Mouse (Mus musculus): ENCODE results near the gene Cdc42bpa.

Cdc42bpa gene

GRCm38 (mm10) chr1:180176784-180177183, 216.5 kb downstream of the Cdc42bpa start:
- Histone ChIP-seq H3K4me1 (replicated peaks; ENCODE audit: low read depth, low read length) (peaks cover 14% of the 10 kb centered on the region), H3K9me3 (ENCODE audit: low read length) (no peaks in the 10 kb centered on the region), H3K36me3 (ENCODE audit: insufficient read depth, low read length) (peaks cover 20% of the 10 kb centered on the region), H3K27me3 (ENCODE audit: insufficient read depth, low read length) (no peaks in the 10 kb centered on the region), H3K4me3 (replicated peaks; ENCODE audit: low read length) (no peak overlapping the region)
- TF ChIP-seq NANOG (IDR thresholded peaks at IDR 0.05; ENCODE audit: borderline replicate concordance, low read length) (no peak), POU5F1 (IDR thresholded peaks at IDR 0.05; ENCODE audit: borderline replicate concordance, low read length) (no peak), CTCF (conservative IDR thresholded peaks at IDR 0.05; ENCODE audit: low read length) (no peak)

- Histone ChIP-seq H3K4me1 (replicated peaks; ENCODE audit: low read depth, low read length) (peaks cover 22% of the 10 kb centered on the region), H3K36me3 (ENCODE audit: insufficient read depth, low read length) (peaks cover 20% of the 10 kb centered on the region), H3K9me3 (ENCODE audit: low read length) (no peaks in the 10 kb centered on the region), H3K27me3 (ENCODE audit: insufficient read depth, low read length) (no peaks in the 10 kb centered on the region), H3K4me3 (replicated peaks; ENCODE audit: low read length) (no peak overlapping the region)
- no peak for TF ChIP-seq CTCF (conservative IDR thresholded peaks at IDR 0.05; ENCODE audit: low read length)
- no peak for TF ChIP-seq NANOG (IDR thresholded peaks at IDR 0.05; ENCODE audit: borderline replicate concordance, low read length)
- no peak for TF ChIP-seq POU5F1 (IDR thresholded peaks at IDR 0.05; ENCODE audit: borderline replicate concordance, low read length)
Measured at GRCm38 (mm10) chr1:180178340-180178739, 218.1 kb downstream of the Cdc42bpa start.

DNA sequence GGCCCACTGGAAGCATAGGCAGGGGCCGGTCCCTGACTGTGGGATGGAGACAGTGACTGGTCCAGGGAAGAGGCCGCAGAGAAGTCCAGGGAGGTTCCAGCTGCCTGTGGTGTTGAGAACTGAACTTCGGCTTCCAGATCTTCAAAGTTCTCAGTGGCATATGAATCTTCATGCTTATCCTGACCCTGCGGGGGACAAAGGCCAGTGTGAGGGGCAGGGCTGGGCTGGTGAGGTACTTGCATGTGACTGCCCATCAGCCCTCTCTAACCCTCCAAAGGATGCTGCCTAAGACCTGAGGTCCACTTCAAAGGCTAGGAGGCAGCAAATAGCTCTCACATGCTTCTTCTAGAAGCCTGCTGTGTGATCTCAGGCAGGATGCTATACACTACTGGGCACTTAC, 218.8 kb downstream of the Cdc42bpa start:
- Histone ChIP-seq H3K27me3 (ENCODE audit: insufficient read depth, low read length) (no peaks in the 10 kb centered on the region), H3K9me3 (ENCODE audit: low read length) (no peaks in the 10 kb centered on the region), H3K4me3 (replicated peaks; ENCODE audit: low read length) (no peak overlapping the region), H3K4me1 (replicated peaks; ENCODE audit: low read depth, low read length) (peaks cover 22% of the 10 kb centered on the region), H3K36me3 (ENCODE audit: insufficient read depth, low read length) (peaks cover 20% of the 10 kb centered on the region)
- TF ChIP-seq CTCF (conservative IDR thresholded peaks at IDR 0.05; ENCODE audit: low read length), result no peak
- TF ChIP-seq NANOG (IDR thresholded peaks at IDR 0.05; ENCODE audit: borderline replicate concordance, low read length), result no peak
- no peak for TF ChIP-seq POU5F1 (IDR thresholded peaks at IDR 0.05; ENCODE audit: borderline replicate concordance, low read length)

- Histone ChIP-seq H3K4me3 (replicated peaks; ENCODE audit: low read length) (no peak overlapping the region), H3K36me3 (ENCODE audit: insufficient read depth, low read length) (peaks cover 20% of the 10 kb centered on the region), H3K4me1 (replicated peaks; ENCODE audit: low read depth, low read length) (peaks cover 20% of the 10 kb centered on the region), H3K9me3 (ENCODE audit: low read length) (no peaks in the 10 kb centered on the region), H3K27me3 (ENCODE audit: insufficient read depth, low read length) (no peaks in the 10 kb centered on the region)
- TF ChIP-seq POU5F1 (IDR thresholded peaks at IDR 0.05; ENCODE audit: borderline replicate concordance, low read length) (no peak), NANOG (IDR thresholded peaks at IDR 0.05; ENCODE audit: borderline replicate concordance, low read length) (no peak), CTCF (conservative IDR thresholded peaks at IDR 0.05; ENCODE audit: low read length) (no peak)
Measured at GRCm38 (mm10) chr1:180179840-180180239, 219.6 kb downstream of the Cdc42bpa start.

GRCm38 (mm10) chr1:180181304-180181965, 221.2 kb downstream of the Cdc42bpa start:
- H3K27me3 ChIP-seq (ENCODE audit: insufficient read depth, low read length), result no peaks in the 10 kb centered on the region
- no peak for TF ChIP-seq NANOG (IDR thresholded peaks at IDR 0.05; ENCODE audit: borderline replicate concordance, low read length)
- TF ChIP-seq POU5F1 (IDR thresholded peaks at IDR 0.05; ENCODE audit: borderline replicate concordance, low read length), result no peak
- TF ChIP-seq CTCF (conservative IDR thresholded peaks at IDR 0.05; ENCODE audit: low read length), result no peak

DNA sequence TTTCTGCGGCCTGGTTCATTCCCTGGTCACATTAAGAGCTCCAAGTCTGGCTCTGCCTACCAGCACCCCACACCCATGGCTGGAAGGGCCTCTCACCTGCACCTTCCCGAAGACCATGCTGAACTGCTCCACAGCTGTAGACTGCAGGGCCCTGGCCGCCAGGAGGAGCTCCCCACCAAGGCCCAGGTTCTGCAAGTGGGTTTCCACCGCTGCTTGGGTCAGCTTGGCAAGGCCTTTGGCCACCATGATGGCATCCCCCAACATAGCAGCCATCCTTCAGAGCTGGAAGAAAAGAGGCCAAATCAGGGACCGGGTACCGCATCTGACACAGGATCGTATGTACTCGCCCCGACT, 221.7 kb downstream of the Cdc42bpa start:
- Histone ChIP-seq H3K4me1 (replicated peaks; ENCODE audit: low read depth, low read length) (peaks cover 9% of the 10 kb centered on the region), H3K4me3 (replicated peaks; ENCODE audit: low read length) (no peak overlapping the region), H3K27me3 (ENCODE audit: insufficient read depth, low read length) (no peaks in the 10 kb centered on the region), H3K36me3 (ENCODE audit: insufficient read depth, low read length) (peaks cover 15% of the 10 kb centered on the region), H3K9me3 (ENCODE audit: low read length) (no peaks in the 10 kb centered on the region)
- no peak for TF ChIP-seq CTCF (conservative IDR thresholded peaks at IDR 0.05; ENCODE audit: low read length)
- TF ChIP-seq POU5F1 (IDR thresholded peaks at IDR 0.05; ENCODE audit: borderline replicate concordance, low read length), result no peak
- TF ChIP-seq NANOG (IDR thresholded peaks at IDR 0.05; ENCODE audit: borderline replicate concordance, low read length), result no peak

More at GRCm38 (mm10) chr1:180181304-180181965, 221.2 kb downstream of the Cdc42bpa start:
- H3K9me3 ChIP-seq (ENCODE audit: low read length), result no peaks in the 10 kb centered on the region
- peaks cover 20% of the 10 kb centered on the region for H3K36me3 ChIP-seq (ENCODE audit: insufficient read depth, low read length)
- peaks cover 9% of the 10 kb centered on the region for H3K4me1 ChIP-seq (replicated peaks; ENCODE audit: low read depth, low read length)
- H3K4me3 ChIP-seq (replicated peaks; ENCODE audit: low read length), result no peak overlapping the region

DNA sequence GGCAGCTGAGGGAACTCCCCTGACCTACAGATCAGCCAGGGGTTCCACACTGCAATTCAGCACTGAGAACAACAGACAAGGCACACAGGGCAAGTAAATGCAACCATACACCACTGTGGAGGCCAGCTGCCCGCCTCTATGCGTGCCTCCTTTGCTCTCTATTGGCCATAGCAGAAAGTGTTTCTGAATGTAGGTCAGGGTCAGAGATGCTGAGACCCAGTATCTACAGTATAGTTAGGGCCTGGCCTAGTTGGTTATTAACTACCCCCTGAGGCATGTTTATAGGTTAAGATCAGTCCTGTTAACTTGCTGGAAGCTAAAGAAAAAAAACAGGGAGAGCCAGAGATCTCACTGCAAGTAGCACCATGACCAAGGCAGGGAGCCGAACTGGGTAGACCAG, 222.5 kb downstream of the Cdc42bpa start:
- peaks cover 14% of the 10 kb centered on the region for H3K36me3 ChIP-seq (ENCODE audit: insufficient read depth, low read length)
- no peak overlapping the region for H3K4me3 ChIP-seq (replicated peaks; ENCODE audit: low read length)

GRCm38 (mm10) chr1:180183525-180184159, 223.4 kb downstream of the Cdc42bpa start:
- Histone ChIP-seq H3K4me3 (replicated peaks; ENCODE audit: low read length) (no peak overlapping the region), H3K4me1 (replicated peaks; ENCODE audit: low read depth, low read length) (peaks cover 9% of the 10 kb centered on the region), H3K27me3 (ENCODE audit: insufficient read depth, low read length) (no peaks in the 10 kb centered on the region), H3K9me3 (ENCODE audit: low read length) (no peaks in the 10 kb centered on the region), H3K36me3 (ENCODE audit: insufficient read depth, low read length) (peaks cover 10% of the 10 kb centered on the region)
- TF ChIP-seq POU5F1 (IDR thresholded peaks at IDR 0.05; ENCODE audit: borderline replicate concordance, low read length) (no peak), NANOG (IDR thresholded peaks at IDR 0.05; ENCODE audit: borderline replicate concordance, low read length) (no peak), CTCF (conservative IDR thresholded peaks at IDR 0.05; ENCODE audit: low read length) (no peak)

More for the DNA sequence above, 222.5 kb downstream of the Cdc42bpa start:
- Histone ChIP-seq H3K4me1 (replicated peaks; ENCODE audit: low read depth, low read length) (peaks cover 9% of the 10 kb centered on the region), H3K27me3 (ENCODE audit: insufficient read depth, low read length) (no peaks in the 10 kb centered on the region), H3K9me3 (ENCODE audit: low read length) (no peaks in the 10 kb centered on the region)
- TF ChIP-seq CTCF (conservative IDR thresholded peaks at IDR 0.05; ENCODE audit: low read length) (no peak), POU5F1 (IDR thresholded peaks at IDR 0.05; ENCODE audit: borderline replicate concordance, low read length) (no peak), NANOG (IDR thresholded peaks at IDR 0.05; ENCODE audit: borderline replicate concordance, low read length) (no peak)
